In genomic region chr5:133666473-133666872, GRCm38 (mm10) we compare ENCODE assay signal across 8 mouse cellular contexts.
A peak's percentile ranks its signal among the peaks of the same experiment; 100 is the strongest.
DNase-seq lines count a peak whose midpoint lies in the region; ATAC-seq and TF ChIP-seq lines count a peak whose summit lies in the region.

No protein-coding gene starts in this region.

- peak; percentile 45 for TF ChIP-seq CTCF in liver, embryonic 14.5 days (IDR thresholded peaks at IDR 0.05; ENCODE audit: low read depth)
- peak; percentile 33; the same call in 1 of the 2 replicates for TF ChIP-seq CTCF in small intestine, adult 2 months (IDR thresholded peaks at IDR 0.05; ENCODE audit: extremely low read depth, insufficient read length, insufficient replicate concordance, low read depth, low read length)

- no peak for TF ChIP-seq POLR2A in small intestine, adult 2 months (IDR thresholded peaks at IDR 0.05; ENCODE audit: low read depth, low read length)

- H3K4me3 ChIP-seq in embryonic facial prominence, embryonic 14.5 days (ENCODE audit: low read depth, low read length) = no peak overlapping the region
- H3K4me3 ChIP-seq in liver, embryonic 14.5 days (ENCODE audit: insufficient read depth in 1 of 2, low read depth in 2 of 2, low read length in 2 of 2) = no peak overlapping the region
- H3K4me3 ChIP-seq in small intestine, adult 2 months (ENCODE audit: low read depth, low read length) = no peak overlapping the region

- ATAC-seq in embryonic facial prominence, embryonic 14.5 days (ENCODE audit: low read depth) = no peak
- no peak for ATAC-seq in liver, embryonic 14.5 days (ENCODE audit: insufficient read depth)

- no peak for TF ChIP-seq EP300 in liver, embryonic 14.5 days (IDR thresholded peaks at IDR 0.05; ENCODE audit: low read depth)

- WGBS in embryonic facial prominence, embryonic 14.5 days = 31% methylated on average over 6 of the region's 6 CpGs
- 34% methylated on average over 6 of the region's 6 CpGs for WGBS in liver, embryonic 14.5 days (ENCODE audit: insufficient replicate concordance)
- WGBS in small intestine, adult 2 months = 34% methylated on average over 6 of the region's 6 CpGs

- no peak overlapping the region for H3K4me2 ChIP-seq in embryonic facial prominence, embryonic 14.5 days (ENCODE audit: low read depth, low read length)
- H3K4me2 ChIP-seq in liver, embryonic 14.5 days (ENCODE audit: low read depth) = no peak overlapping the region

- no peaks in the 10 kb centered on the region for H3K36me3 ChIP-seq in embryonic facial prominence, embryonic 14.5 days (ENCODE audit: control insufficient read depth, insufficient read depth, low read length)
- H3K36me3 ChIP-seq in liver, embryonic 14.5 days (replicated peaks; ENCODE audit: control insufficient read depth, insufficient read depth, low read depth) = no peaks in the 10 kb centered on the region
- H3K36me3 ChIP-seq in small intestine, adult 2 months (ENCODE audit: control insufficient read depth, insufficient read depth, low read length) = no peaks in the 10 kb centered on the region

- H3K9ac ChIP-seq in embryonic facial prominence, embryonic 14.5 days (ENCODE audit: low read depth, low read length) = no peak overlapping the region
- H3K9ac ChIP-seq in liver, embryonic 14.5 days (replicated peaks) = no peak overlapping the region

- no peaks in the 10 kb centered on the region for H3K27me3 ChIP-seq in embryonic facial prominence, embryonic 14.5 days (replicated peaks; ENCODE audit: control insufficient read depth, insufficient read depth, low read length)
- H3K27me3 ChIP-seq in liver, embryonic 14.5 days (ENCODE audit: control insufficient read depth, insufficient read depth, low read length) = no peaks in the 10 kb centered on the region
- H3K27me3 ChIP-seq in small intestine, adult 2 months (ENCODE audit: control insufficient read depth, insufficient read depth, low read length) = no peaks in the 10 kb centered on the region

- peak; percentile 61 for DNase-seq in heart, postnatal 4 days
- DNase-seq in heart, adult 11 months = no peak
- peak; percentile 76 for DNase-seq in ES-CJ7 (ENCODE audit: low read depth, low spot score)
- DNase-seq in adrenal gland, postnatal 14 days = peak; percentile 79
- DNase-seq in embryonic facial prominence, embryonic 14.5 days (ENCODE audit: low spot score) = peak; percentile 35
- DNase-seq in liver, embryonic 14.5 days (ENCODE audit: low read depth in 3 of 3, low spot score in 3 of 3) = no peak
- no peak for DNase-seq in thymus, postnatal 14 days

- H3K27ac ChIP-seq in embryonic facial prominence, embryonic 14.5 days (replicated peaks; ENCODE audit: low read depth, low read length) = no peak overlapping the region
- no peak overlapping the region for H3K27ac ChIP-seq in liver, embryonic 14.5 days
- H3K27ac ChIP-seq in small intestine, adult 2 months (ENCODE audit: insufficient read depth, low read depth, low read length) = no peak overlapping the region

- no peaks in the 10 kb centered on the region for H3K9me3 ChIP-seq in embryonic facial prominence, embryonic 14.5 days (ENCODE audit: control insufficient read depth, low read length)
- no peaks in the 10 kb centered on the region for H3K9me3 ChIP-seq in liver, embryonic 14.5 days (ENCODE audit: control insufficient read depth, low read length)

- no peaks in the 10 kb centered on the region; the same call in 1 of the 2 replicates for H3K4me1 ChIP-seq in embryonic facial prominence, embryonic 14.5 days (ENCODE audit: control insufficient read depth, insufficient read depth, low read length)
- H3K4me1 ChIP-seq in liver, embryonic 14.5 days (replicated peaks; ENCODE audit: control insufficient read depth in 2 of 2, insufficient read depth in 2 of 2, low read length in 1 of 2) = no peaks in the 10 kb centered on the region
- no peaks in the 10 kb centered on the region for H3K4me1 ChIP-seq in small intestine, adult 2 months (ENCODE audit: control insufficient read depth, insufficient read depth, insufficient read length, low read length)

Comparison
In these comparisons a context has a peak if more than half of its experiments do, and no peak if none do; other contexts are left out.
1. DNase-seq: peak in heart, postnatal 4 days (single experiment), ES-CJ7 (single experiment), adrenal gland, postnatal 14 days (single experiment) and embryonic facial prominence, embryonic 14.5 days (single experiment); none in heart, adult 11 months (single experiment), liver, embryonic 14.5 days (0 of 3) and thymus, postnatal 14 days (single experiment).